Mouse (Mus musculus) lung, postnatal 4 days (tissue): ENCODE results near the gene Drd4.
"Not testable (repeated sequence)": the region's sequence is repeated elsewhere in the genome, so short reads cannot be mapped to it uniquely, and the experiment has no call there.

Experiments used
- DNase-seq, 2 experiments: peaks; one replicate each; pipeline ENCODE4 v3.0.0; 2021

The Drd4 gene

DNA sequence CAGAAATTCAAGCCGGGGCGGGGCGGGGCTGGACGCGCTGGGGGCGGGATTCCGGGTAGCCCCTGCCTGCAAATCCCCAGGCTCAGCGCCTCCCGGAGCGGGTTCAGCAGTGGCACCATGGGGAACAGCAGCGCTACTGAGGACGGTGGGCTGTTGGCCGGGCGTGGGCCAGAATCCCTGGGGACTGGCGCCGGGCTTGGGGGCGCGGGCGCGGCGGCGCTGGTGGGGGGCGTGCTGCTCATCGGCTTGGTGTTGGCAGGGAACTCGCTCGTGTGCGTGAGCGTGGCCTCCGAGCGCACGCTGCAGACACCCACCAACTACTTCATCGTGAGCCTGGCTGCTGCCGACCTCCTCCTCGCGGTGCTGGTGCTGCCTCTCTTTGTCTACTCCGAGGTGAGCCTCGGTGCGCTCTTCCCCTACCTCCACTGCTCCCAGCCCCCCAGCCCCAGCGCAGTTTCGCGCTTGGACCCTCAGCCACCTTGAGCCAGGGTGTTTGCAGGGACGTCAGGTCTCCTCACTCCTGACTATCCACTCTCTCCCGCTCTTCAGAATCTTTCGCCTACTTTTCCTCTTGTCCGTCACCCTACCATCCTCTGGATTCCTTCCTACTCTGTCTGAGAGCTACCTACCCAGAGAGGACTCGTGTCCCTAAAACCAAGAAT lies at the start of gene Drd4:
Gene Drd4, plus strand, starts transcription at position 86 of the 662 bp plus-strand sequence.
- peak; percentile 28 to 53 for DNase-seq

- DNase-seq = not testable (repeated sequence)
Measured at GRCm38 (mm10) chr7:141250486-141250885, 41.3 kb upstream of the Drd4 start.

- DNase-seq = no peak
Measured at GRCm38 (mm10) chr7:141256159-141256558, 35.6 kb upstream of the Drd4 start.

DNA sequence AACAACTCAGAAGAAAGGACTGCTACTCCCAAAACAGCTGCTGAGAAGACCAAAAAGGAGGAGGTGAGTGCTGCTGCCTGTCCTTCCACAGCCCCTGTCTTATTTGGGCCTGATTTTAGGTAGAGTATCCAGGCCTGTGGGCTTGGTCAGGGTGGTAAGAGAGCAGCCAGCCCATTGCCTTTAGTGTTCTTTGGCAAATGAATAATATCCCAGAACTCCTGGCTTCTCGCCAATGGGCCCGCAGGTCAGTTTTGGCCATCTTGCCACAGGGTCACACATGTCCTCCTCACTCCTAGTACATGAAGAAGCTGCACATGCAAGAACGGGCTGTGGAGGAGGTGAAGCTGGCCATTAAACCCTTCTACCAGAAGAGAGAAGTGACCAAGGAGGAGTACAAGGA lies 30.3 kb upstream of the Drd4 start:
- DNase-seq = no peak

- no peak for DNase-seq
Measured at GRCm38 (mm10) chr7:141263640-141264039, 28.2 kb upstream of the Drd4 start.

DNA sequence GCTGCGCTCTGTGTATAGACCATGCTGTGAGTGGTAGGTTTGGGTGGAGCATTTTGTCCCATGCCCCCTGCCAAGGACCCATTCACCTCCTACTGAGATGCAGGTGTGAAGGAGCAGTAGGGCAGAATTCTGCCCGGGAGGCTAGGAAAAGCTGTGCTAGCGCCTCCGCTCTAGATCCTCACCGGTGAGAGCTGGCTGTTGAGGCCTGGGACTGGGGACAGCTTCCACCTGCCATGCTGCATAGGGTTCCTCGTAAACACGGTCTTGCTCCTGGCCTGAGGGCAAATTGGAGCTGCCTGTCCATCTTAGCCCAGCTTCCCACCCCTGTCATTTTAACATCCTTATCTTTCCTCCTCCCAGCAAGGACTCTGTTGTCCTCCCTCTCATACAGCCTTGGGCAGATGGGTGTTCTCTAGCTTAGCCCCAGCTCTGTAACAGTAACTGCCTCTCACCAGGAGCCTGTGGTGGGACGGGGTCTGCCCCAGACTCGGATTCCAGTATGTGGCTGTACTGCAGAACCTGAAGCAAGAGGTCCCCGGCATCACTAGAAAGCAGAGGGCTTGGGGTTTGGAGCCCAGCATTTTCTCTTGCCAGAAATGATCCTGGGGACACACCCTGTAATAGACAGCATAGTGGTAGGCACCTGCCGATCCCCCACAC lies 27.6 kb upstream of the Drd4 start:
- no peak for DNase-seq

- peak; percentile 53 to 63 for DNase-seq
Measured at GRCm38 (mm10) chr7:141264761-141265410, 26.9 kb upstream of the Drd4 start.

DNA sequence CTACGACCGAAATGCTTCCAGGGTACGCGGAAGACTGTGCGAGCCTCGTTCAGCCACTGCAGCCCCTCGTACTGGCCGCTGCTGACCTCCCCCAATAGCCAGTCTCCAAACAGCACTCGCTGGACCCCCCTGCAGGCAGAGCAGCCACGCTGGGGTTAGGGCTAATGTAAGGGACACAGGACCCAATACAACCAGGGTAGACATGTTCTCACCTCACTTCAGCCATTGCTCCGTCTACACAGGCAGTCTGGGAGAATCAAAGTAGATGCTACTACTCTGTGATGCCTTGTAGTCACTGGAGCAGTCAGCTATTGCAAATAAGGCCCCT lies 26.4 kb upstream of the Drd4 start:
- DNase-seq = no peak

DNA sequence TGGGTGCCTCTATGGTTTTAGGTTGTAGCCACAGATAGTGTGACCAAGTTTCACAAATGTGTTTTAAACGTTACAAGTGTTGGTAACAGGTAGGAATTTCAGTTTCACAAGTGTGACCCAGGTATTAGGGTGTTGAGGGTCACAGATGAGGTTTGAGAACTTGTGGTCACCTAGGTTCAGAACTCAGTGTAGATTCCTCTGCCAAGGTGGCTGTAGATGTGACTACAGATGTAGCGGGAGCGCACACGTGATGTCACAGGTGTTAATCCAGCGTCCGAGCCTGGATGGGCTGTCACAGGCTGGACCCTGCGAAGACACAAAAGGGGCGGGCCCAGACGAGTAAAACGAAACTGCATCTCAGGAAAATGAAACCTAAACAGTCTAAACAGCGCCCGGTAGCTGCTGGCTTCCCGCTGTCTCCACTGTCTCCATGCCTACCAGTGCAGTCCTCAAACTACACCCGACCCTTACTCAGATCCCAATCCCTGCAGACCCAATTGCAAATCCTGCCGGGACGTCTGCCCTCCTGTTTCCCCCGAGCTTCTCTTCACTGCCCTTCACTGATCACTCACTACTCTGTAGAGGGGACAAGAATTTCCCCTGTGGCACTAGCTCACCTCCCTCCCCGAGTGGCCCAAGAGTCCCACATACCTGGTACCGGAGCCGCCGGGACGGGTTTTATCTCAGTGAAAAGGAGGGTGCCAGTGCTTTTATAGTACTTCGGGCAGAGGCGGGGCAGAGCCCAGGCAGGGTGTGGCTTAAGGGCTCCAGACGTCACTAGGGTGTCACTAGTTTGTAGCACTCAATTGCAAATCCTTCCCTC lies 25.9 kb upstream of the Drd4 start, which contains the start of gene Irf7:
Gene Irf7, minus strand, starts transcription at position 743 of the 823 bp plus-strand sequence.
- peak; percentile 73 to 79 for DNase-seq

- peak; percentile 42 to 61 for DNase-seq
Measured at GRCm38 (mm10) chr7:141268466-141269272, 23.1 kb upstream of the Drd4 start.

- DNase-seq = no peak
Measured at GRCm38 (mm10) chr7:141269273-141269545, 22.6 kb upstream of the Drd4 start.

DNA sequence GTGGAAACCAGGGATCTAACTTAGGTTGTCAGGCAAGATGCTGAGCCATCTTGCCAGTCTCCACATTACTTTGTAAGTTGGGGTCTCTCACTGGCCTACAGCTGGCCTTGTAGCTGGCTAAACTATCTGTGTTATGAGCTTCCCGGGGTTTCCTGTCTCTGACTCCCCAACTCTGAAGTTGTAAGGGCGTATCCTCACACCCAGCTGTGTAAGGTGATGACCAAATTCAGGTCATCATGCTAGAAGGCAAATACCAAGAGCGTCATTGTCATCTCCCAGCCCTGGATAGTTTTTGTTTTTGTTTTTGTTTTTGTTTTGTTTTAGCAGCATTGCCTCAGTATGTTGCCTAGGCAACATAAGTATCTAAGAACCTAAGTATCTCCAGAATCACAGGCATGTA lies 21.2 kb upstream of the Drd4 start:
- no peak for DNase-seq

DNA sequence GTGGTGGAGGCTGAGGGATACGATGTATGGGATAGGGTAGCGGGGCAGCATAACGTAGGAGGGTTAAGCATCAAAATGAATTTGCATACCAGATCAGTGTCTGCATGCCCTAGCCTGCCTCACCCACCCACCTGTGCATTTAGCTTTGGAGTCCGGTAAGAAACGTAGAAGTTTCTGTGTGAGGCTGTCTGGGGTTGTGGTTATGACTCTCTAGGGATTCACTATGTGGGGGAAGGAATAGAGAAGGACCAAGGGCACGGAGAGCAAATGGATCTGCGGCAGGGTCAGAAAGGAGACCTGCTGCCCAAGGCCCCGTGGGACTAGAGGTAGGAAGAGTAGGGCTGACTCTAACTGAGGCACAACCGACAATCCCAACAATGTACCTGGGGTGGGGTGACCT lies 16.4 kb upstream of the Drd4 start:
- no peak for DNase-seq

DNA sequence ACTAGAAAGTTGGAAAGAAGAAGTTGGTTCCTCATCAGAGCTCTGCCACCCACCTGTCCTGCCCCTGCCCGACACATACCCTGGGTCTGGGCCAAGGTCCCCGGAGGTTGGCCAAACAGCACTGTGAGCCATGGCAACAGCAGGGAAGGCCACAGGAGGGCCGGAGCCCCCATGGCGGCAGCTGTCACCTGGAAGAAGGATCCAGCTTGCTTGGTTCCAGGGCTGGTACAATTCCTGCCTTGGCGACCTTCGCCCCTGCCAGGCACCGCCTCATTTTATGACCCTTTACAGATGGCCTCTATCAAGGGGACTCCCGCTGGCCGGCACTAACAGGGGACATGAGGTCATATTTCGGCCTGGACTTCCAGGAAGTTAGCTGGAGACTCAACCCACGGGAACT lies 15.3 kb upstream of the Drd4 start, which contains the start of gene Cdhr5:
Gene Cdhr5, minus strand, starts transcription at position 241 of the 400 bp plus-strand sequence.
- DNase-seq = no peak

- no peak for DNase-seq
Measured at GRCm38 (mm10) chr7:141277701-141278678, 13.8 kb upstream of the Drd4 start.

DNA sequence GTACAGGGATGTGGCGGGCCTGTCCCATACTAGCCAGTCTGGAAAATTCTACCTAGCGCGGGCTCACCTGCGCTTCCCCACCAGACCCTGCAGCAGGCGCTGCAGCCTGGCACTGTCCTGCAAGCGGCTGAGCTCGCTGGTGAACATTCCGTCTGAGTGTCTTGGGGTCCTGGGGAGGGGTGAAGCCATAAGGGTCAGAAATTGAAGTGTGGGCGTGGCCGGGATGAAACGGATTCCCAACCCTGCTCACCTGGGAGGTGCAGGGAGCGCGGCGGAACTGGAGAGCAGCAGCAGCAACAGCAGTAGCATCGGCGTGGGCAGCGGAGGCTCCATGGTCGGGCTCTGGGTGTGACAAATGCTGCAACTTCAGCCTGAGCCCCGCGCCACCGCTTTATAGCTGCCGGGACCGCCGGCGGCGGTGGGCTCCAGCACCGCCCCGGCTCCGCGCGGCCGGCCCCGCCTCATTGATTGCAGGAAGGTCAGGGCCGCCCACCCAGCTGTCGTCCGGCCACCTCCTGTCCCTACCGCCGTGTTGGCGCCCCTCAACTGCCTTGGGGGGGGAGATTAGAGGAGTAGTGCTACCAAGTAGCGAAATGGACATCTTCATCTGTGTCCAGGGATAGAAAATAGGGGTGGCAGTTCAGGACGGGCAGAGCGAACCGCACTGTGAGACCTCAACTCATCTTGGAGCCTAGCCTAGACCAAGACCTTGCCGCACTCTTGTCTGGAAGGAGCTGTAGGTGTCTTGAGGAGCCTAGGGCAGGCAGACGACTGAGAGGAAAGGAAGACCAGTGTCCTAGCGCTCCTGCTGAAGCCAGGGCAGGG lies 12.8 kb upstream of the Drd4 start, which contains the start of gene Sct:
Gene Sct, minus strand, starts transcription at position 368 of the 825 bp plus-strand sequence.
- DNase-seq = peak in 1 of 2 experiments; percentile 27

DNA sequence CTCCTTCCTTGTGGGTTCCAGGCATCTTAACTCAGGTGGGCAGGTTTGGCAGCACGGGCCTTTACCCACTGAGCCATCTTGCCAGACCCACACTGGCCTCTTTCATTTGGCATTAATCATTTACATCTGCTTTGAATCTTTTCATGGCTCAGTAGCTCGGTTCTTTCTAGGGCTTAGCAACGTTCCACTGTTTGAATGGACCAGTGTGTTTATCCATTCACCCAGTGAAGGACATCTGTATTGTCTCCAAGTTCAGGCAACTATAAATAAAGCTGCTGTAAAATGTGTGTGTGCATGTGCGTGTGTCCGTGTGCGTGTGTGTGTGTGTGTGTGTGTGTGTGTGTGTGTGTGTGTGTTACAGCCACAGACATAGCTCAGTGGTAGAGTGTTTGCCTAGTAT lies 10.4 kb upstream of the Drd4 start:
- DNase-seq = no peak

DNA sequence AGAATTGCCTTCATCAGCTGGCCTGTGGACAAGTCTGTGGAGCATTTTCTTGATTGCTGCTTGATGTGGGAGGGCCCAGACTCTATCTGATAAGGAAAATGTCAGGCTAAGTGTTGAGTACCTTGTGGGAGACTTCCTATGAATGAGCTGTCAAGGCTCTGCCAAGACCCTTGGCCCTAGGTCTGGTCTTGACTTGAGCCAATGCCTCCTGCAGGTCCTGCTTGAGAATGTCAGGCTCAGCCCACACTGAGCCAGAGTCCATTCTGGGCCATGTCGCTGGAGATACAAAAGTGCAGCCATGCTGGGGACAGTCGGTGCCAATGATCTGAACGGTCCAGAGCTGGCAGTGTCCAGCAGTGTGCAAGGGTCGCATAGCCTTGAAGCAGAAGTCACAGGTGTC lies 9.1 kb upstream of the Drd4 start:
- no peak for DNase-seq

DNA sequence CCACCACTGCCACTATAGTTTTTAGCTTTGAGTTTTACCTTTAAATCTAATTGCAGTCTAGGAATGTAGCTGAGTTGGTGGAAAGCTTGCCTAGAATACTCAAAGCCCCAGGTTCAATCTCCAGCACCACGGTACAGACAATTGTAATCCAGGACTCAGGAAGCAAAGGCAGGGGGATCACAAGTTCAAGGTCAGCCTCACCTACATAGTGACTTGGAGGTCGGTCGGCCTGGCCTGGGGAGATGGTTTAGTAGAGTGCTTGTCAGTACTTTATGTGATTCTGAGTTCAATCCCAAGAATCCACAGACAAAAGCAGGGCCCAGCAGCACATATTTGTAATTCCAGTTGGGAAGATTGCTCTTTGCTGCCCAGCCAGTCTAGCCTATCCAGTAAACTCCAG lies 3.8 kb upstream of the Drd4 start:
- no peak for DNase-seq
